Mouse (Mus musculus) liver, embryonic 11.5 days (tissue): ENCODE results near the gene Setd7. TPM values are rescaled to one million over a fixed set of nuclear protein-coding genes. Genes with fewer than 3 reads are reported as not detected.

Source experiments
- ATAC-seq: fragments of 200-750 bp; cut with Nextera tagmentation; replicated peaks from 2 replicates; pipeline ENCODE4 v1.8.0; 2017; ENCODE audit warnings: moderate number of reproducible peaks, mild to moderate bottlenecking, moderate TSS enrichment, moderate library complexity; ENCODE audit not compliant: low FRiP score
- DNase-seq: peaks from one replicate; pipeline ENCODE4 v3.0.0-alpha.2; 2017; ENCODE audit warnings: low spot score
- H3K27ac ChIP-seq: fragments of 300-500 bp; sonication (generic); 2 replicates; pipeline ENCODE4 v1.5.1; 2014; ENCODE audit warnings: mild to moderate bottlenecking, low read depth, low read length, control low read depth
- H3K27me3 ChIP-seq: fragments of 300-500 bp; sonication (generic); replicated peaks from 2 replicates; pipeline ENCODE4 v1.6.1; 2014; ENCODE audit warnings: low read length, mixed read lengths; ENCODE audit not compliant: control insufficient read depth, insufficient read depth
- H3K36me3 ChIP-seq: fragments of 300-500 bp; sonication (generic); 2 replicates; pipeline ENCODE4 v1.6.1; 2014; ENCODE audit warnings: mild to moderate bottlenecking, low read length, moderate library complexity, mixed read lengths; ENCODE audit not compliant: control insufficient read depth, insufficient read depth
- H3K4me1 ChIP-seq: fragments of 300-500 bp; sonication (generic); replicated peaks from 2 replicates; pipeline ENCODE4 v1.6.1; 2014; ENCODE audit warnings: low read length, mixed read lengths; ENCODE audit not compliant: control insufficient read depth, insufficient read depth
- H3K4me2 ChIP-seq: fragments of 300-500 bp; sonication (generic); 2 replicates; pipeline ENCODE4 v1.6.1; 2014; ENCODE audit warnings: mild to moderate bottlenecking, control low read depth, moderate library complexity
- H3K4me3 ChIP-seq: fragments of 300-500 bp; sonication (generic); 2 replicates; pipeline ENCODE4 v1.5.1; 2014; ENCODE audit warnings: low read depth, low read length, control low read depth
- H3K9ac ChIP-seq: fragments of 300-500 bp; sonication (generic); 2 replicates; pipeline ENCODE4 v1.6.1; 2014; ENCODE audit warnings: low read depth, low read length, control low read depth
- H3K9me3 ChIP-seq: fragments of 300-500 bp; sonication (generic); 2 replicates; pipeline ENCODE4 v1.6.1; 2016; ENCODE audit warnings: low read length, inconsistent platforms, mixed read lengths; ENCODE audit not compliant: control insufficient read depth
- WGBS: fragments of 180-500 bp; shearing (Covaris S2); extraction: QIAGEN DNeasy Blood & Tissue Kit; methylation state at CpG from one replicate; pipeline ENCODE4 v1.1.7; 2014; 5-methylcytosine and 5-hydroxymethylcytosine counted together
- polyA plus RNA-seq: library from polyadenylated mRNA; unstranded; fragments of >200 nt; fragmentation: Nextera tagmentation; extraction: Ambion mirVana; gene quantifications from 2 replicates; pipeline ENCODE4 v1.2.1, GENCODE M21; 2014

Gene Setd7
- polyA plus RNA-seq, 1 experiment from 2014 or later = 2.4 TPM

GRCm38 (mm10) chr3:51561993-51562385 lies 1.3 kb upstream of the Setd7 start:
- WGBS = 73% methylated on average over 6 of the region's 6 CpGs

GRCm38 (mm10) chr3:51561109-51561992 lies 672 bp upstream of the Setd7 start:
- ATAC-seq (peak; percentile 23), DNase-seq (peak; percentile 72)
- peak overlapping the region; percentile 100 for H3K4me2 ChIP-seq
- H3K9me3 ChIP-seq = no peaks in the 10 kb centered on the region
- peak overlapping the region; percentile 82 for H3K9ac ChIP-seq
- WGBS = 7% methylated on average over 32 of the region's 32 CpGs
- H3K4me3 ChIP-seq = peak overlapping the region; percentile 78
- no peaks in the 10 kb centered on the region for H3K27me3 ChIP-seq
- no peaks in the 10 kb centered on the region for H3K36me3 ChIP-seq
- H3K4me1 ChIP-seq = peaks cover 9% of the 10 kb centered on the region
- H3K27ac ChIP-seq = peak overlapping the region; percentile 73

More at GRCm38 (mm10) chr3:51561993-51562385, 1.3 kb upstream of the Setd7 start:
- Histone ChIP-seq H3K9me3 (no peaks in the 10 kb centered on the region), H3K36me3 (no peaks in the 10 kb centered on the region), H3K4me1 (peaks cover 9% of the 10 kb centered on the region), H3K9ac (no peak overlapping the region), H3K4me3 (no peak overlapping the region), H3K27ac (no peak overlapping the region), H3K27me3 (no peaks in the 10 kb centered on the region), H3K4me2 (peak overlapping the region; percentile 100)
- DNase-seq (no peak), ATAC-seq (no peak)

GRCm38 (mm10) chr3:51559594-51560450 lies 857 bp downstream of the Setd7 start:
- peak overlapping the region; percentile 82 for H3K9ac ChIP-seq
- H3K27me3 ChIP-seq = no peaks in the 10 kb centered on the region
- 1% methylated on average over 79 of the region's 80 CpGs for WGBS
- peak overlapping the region; percentile 73 for H3K27ac ChIP-seq
- no peaks in the 10 kb centered on the region for H3K9me3 ChIP-seq
- H3K4me2 ChIP-seq = peak overlapping the region; percentile 100
- DNase-seq = peak; percentile 86
- H3K4me3 ChIP-seq = peak overlapping the region; percentile 78
- H3K36me3 ChIP-seq = no peaks in the 10 kb centered on the region
- peak; percentile 75 for ATAC-seq
- H3K4me1 ChIP-seq = peaks cover 9% of the 10 kb centered on the region

GRCm38 (mm10) chr3:51555583-51555982 lies 5.1 kb downstream of the Setd7 start:
- Histone ChIP-seq H3K27me3 (no peaks in the 10 kb centered on the region), H3K4me3 (no peak overlapping the region), H3K4me2 (no peak overlapping the region), H3K27ac (no peak overlapping the region), H3K9me3 (no peaks in the 10 kb centered on the region), H3K4me1 (peaks cover 26% of the 10 kb centered on the region), H3K36me3 (no peaks in the 10 kb centered on the region), H3K9ac (no peak overlapping the region)
- ATAC-seq = no peak
- 87% methylated on average over 8 of the region's 8 CpGs for WGBS
- DNase-seq = no peak

- Histone ChIP-seq H3K36me3 (no peaks in the 10 kb centered on the region), H3K4me3 (no peak overlapping the region), H3K9me3 (no peaks in the 10 kb centered on the region), H3K27ac (no peak overlapping the region), H3K4me1 (peaks cover 26% of the 10 kb centered on the region), H3K27me3 (no peaks in the 10 kb centered on the region), H3K9ac (peak overlapping the region; percentile 8; the same call in 1 of the 2 replicates), H3K4me2 (no peak overlapping the region)
- DNase-seq (no peak), ATAC-seq (no peak)
- WGBS = 79% methylated on average over 4 of the region's 4 CpGs
Measured at GRCm38 (mm10) chr3:51554836-51555235, 5.8 kb downstream of the Setd7 start.

- Histone ChIP-seq H3K4me2 (no peak overlapping the region), H3K36me3 (no peaks in the 10 kb centered on the region), H3K4me1 (peaks cover 26% of the 10 kb centered on the region), H3K9me3 (no peaks in the 10 kb centered on the region), H3K27me3 (no peaks in the 10 kb centered on the region), H3K4me3 (no peak overlapping the region), H3K27ac (peak overlapping the region; percentile 38; the same call in 1 of the 2 replicates), H3K9ac (peak overlapping the region; percentile 8; the same call in 1 of the 2 replicates)
- DNase-seq (no peak), ATAC-seq (peak; percentile 26; the same call in 1 of the 2 replicates)
- 62% methylated on average over 9 of the region's 9 CpGs for WGBS
Measured at GRCm38 (mm10) chr3:51554067-51554466, 6.6 kb downstream of the Setd7 start.

GRCm38 (mm10) chr3:51553497-51553875 lies 7.2 kb downstream of the Setd7 start:
- Histone ChIP-seq H3K27me3 (no peaks in the 10 kb centered on the region), H3K27ac (no peak overlapping the region), H3K36me3 (no peaks in the 10 kb centered on the region), H3K9ac (no peak overlapping the region), H3K4me2 (no peak overlapping the region), H3K9me3 (no peaks in the 10 kb centered on the region), H3K4me1 (peaks cover 24% of the 10 kb centered on the region), H3K4me3 (no peak overlapping the region)
- ATAC-seq (no peak), DNase-seq (no peak)
- 75% methylated on average over 8 of the region's 8 CpGs for WGBS

- Histone ChIP-seq H3K27me3 (no peaks in the 10 kb centered on the region), H3K4me2 (peak overlapping the region; percentile 35), H3K4me3 (no peak overlapping the region), H3K9me3 (no peaks in the 10 kb centered on the region), H3K36me3 (no peaks in the 10 kb centered on the region), H3K27ac (no peak overlapping the region), H3K4me1 (peaks cover 21% of the 10 kb centered on the region), H3K9ac (no peak overlapping the region)
- DNase-seq = no peak
- ATAC-seq = no peak
- WGBS = 56% methylated on average over 10 of the region's 10 CpGs
Measured at GRCm38 (mm10) chr3:51552841-51553496, 7.7 kb downstream of the Setd7 start.
